Mouse (Mus musculus) embryonic fibroblast, embryonic 13.5 days (primary cell): ENCODE measurements around the gene Kansl2.

Experiments used
- CTCF ChIP-seq: IDR thresholded peaks from 2 replicates; pipeline ENCODE4 v1.5.1; 2011; ENCODE audit warnings: mild to moderate bottlenecking, control low read depth, low read length, moderate library complexity, borderline replicate concordance; ENCODE audit not compliant: insufficient read depth
- POLR2A ChIP-seq: IDR thresholded peaks from 2 replicates; pipeline ENCODE4 v1.6.1; 2011; ENCODE audit warnings: low read depth, mild to moderate bottlenecking, control low read depth, low read length, moderate library complexity

DNA sequence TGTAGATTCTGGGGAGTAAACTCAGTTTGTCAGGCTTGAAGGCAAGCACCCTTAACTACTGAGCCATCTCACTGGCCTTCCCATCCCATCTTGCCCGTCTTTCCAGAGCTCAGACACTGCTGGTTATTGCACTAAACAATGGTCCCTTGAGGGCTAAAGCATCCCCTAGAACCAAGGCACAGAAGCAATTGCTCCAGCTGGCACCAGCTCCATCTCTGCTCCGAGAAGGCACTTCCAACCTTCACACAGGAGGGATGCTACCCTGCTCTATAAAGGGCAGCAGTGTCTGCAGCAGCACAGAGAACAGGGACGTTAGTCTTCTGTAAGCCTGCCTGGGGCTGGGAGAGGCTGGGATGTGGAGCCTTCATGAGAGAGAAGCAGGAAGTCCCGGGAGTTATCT lies 42.0 kb downstream of the Kansl2 start, which contains the start of gene Olfr279:
- TF ChIP-seq CTCF: no peak
- no peak for TF ChIP-seq POLR2A
